Mouse (Mus musculus) spleen, postnatal 10 days (tissue): ENCODE measurements around the gene Gm12184.
"Not testable (repeated sequence)": the region's sequence is repeated elsewhere in the genome, so short reads cannot be mapped to it uniquely, and the experiment has no call there.

Experiments
- DNase-seq, 2 experiments: peaks; one replicate each; pipeline ENCODE4 v3.0.0; 2021 to 2022; ENCODE audit warnings: low spot score in 2 of 2

The Gm12184 gene

DNA sequence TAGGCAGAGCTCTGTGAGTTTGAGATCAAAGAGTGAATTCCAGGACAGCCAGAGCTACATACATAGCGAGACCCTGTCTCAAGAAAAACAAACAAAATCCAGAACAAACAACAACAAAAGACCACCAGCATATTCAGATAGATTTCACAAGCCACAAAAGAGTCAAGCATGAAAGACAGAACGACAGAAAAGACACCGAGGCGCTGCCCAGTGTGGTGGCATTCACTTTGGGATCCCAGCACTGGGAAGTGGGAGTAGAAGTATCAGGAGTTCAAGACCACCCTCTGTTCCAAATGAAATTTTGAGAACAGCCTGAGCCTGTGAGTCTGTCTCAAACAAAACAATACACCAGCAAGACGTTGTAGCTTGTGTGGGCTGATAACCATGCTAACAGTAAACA lies 20.4 kb upstream of the Gm12184 start:
- no peak for DNase-seq

DNA sequence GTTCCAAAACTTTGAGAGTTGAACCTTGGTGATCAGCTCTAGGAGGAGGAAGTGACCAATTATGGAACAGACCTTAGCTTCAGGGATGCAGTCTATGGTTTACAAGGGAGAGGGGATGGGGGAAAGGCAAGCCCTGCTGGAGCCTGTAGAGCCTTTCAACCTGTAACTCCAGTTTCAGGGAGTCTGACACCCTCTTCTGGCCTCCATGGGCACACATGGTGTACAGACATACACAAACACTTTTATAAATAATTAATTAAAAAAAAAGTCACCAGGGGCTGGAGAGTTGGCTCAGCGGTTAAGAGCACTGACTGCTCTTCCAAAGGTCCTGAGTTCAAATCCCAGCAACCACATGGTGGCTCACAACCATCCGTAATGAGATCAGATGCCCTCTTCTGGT lies 19.9 kb upstream of the Gm12184 start:
- DNase-seq: not testable (repeated sequence)

DNA sequence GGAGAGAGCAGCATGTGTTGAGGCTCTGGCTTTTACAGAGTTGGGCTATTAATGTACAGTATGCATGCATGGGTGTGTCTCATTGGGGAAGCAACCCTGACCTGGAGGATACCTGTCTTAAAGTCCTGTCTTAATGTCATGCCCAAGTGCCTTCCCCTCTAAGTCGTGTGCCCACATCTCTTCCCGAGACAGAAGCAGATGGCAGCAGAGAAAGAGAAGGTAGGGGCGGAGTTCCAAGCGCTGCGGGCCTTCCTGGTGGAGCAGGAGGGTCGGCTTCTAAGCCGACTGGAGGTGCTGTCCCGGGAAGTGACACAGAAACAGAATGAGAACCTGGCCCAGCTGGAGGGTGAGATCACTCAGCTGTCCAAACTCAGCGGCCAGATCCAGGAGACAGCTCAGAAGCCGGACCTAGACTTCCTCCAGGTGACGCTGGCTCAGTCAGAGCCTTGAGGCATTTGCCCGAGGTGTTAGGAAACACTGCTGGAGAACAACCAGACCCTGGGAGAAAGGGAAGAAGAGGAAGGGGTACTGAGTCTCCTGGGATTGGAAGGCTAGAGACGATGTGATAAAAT lies 18.9 kb upstream of the Gm12184 start:
- DNase-seq: no peak

DNA sequence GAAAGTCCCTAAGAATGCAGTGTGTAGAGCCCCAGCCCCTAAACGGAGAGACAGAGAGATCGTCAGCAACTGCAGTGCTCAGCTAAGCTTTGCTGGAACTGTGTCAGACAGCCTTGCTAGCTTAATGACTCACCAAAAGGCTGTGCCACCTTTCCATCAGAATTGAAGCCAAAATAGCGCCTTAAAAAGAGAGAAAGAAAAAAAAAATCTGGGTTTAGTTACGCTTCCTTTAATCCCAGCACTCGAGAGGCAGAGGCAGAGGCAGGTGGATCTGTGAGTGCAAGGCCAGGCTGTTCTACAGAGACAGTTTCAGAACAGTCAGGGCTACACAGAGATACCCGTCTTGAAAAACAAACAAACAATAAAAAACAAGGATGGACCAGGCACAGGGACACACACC lies 17.9 kb upstream of the Gm12184 start:
- DNase-seq: no peak

DNA sequence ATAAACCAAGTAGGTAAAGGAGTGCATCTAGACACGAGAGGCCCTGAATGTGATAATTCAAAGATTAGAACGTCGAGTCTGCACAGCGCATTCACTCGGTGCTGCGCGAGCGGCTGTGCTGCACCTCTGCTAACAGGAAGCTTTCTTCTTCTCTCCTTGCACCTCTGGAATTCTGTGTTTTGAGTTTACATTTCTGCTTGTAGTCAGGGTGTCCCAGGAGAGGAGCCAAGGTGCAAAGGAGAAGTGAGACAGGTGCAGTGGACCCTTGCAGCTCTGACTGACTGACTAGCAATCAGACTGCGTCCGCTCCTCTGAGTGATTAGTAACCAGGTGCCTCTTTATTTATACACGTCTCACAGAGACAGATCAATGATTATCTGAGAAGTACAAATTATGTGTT lies 16.7 kb upstream of the Gm12184 start:
- DNase-seq: peak in 1 of 2 experiments; percentile 46

DNA sequence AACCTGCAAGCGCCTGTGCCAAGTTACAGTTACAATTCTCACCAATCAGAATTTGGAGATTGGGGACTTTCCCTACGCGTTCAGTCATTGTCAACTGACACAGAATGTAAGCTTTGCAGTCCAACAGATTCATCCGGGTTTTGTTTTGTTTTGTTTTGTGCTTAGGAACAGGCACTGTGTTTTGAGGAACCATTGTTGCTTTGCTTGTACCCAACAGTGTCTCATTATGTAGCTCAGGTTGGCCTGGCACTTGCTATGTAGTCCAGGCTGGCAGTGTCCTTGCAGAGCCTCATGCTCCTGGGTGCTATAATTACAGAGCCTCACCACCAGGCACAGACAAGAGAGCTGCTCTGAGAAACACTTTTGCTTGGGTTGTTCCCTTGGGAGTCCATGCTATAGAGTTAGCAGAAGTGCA lies 15.9 kb upstream of the Gm12184 start:
- no peak for DNase-seq

DNA sequence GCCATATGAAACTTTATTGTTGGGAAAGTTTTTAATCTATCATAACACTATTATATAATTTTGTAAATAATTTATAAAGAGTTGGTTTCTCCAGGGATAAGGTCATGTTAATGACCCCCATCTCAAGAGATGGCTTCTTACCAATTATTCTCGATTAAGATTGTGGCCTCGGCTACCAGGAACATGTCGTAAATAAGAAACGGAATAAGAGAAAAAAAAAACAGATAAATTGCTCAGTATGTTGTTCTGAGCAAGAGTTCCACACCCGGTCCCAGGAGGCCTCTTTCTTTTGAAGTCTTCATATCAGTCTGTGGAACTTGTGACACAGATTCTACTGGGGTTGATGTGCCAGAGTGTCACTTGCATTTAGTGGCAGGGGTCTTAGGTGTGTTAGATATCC lies 14.8 kb upstream of the Gm12184 start:
- DNase-seq: no peak

DNA sequence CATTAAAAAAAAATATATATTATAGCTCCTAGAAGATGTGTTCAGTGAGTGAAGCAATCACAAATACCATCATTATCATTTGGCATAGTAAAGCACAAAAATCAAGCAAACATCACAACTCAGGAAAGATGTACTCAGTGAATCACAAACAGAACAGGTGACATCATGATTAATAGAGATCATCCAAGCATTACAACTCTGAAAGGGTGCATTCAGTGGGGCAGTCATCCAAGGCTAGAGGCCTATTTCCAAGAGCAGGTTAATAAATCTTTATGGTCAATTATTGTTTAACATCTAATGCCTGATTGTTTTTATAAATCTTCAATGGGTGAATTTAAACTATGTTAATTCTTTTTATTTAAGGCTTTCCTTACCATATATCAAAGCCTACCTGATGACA lies 14.3 kb upstream of the Gm12184 start:
- DNase-seq: no peak

DNA sequence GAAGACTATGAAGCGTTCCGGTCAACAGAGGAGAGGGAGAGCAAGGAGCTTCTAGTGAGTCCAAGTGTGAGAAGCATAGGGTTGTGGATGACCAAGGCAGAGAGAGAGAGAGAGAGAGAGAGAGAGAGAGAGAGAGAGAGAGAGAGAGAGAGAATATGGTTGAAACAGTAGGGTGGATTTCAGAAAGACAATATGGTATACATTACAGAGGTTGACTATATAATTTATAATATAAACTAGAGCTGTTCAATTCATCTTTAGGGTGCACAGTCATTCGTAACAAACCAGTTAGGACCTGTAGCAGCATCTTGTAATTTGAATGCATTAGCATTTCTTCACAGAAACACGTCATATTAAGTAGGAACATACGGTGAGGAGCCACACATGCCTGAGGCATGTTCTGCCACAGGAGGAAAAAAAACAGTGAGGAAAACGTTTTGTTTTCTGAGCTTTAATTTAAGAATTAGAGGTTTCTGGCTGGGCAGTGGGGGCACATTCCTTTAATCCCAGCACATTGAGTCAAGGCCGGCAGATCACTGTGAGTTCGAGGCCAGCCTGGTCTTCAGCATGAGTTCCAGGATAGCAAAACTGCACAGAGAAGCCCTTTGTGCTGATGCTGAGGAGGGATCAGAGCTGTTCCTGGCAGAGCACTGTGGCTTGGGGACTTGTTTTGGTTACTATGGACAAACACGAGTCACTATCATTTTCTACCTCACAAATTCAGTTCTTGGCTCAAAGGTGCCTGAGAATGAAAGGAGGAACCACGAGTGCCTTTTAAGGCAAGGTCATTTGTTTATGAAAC lies 12.6 kb upstream of the Gm12184 start:
- DNase-seq: no peak

DNA sequence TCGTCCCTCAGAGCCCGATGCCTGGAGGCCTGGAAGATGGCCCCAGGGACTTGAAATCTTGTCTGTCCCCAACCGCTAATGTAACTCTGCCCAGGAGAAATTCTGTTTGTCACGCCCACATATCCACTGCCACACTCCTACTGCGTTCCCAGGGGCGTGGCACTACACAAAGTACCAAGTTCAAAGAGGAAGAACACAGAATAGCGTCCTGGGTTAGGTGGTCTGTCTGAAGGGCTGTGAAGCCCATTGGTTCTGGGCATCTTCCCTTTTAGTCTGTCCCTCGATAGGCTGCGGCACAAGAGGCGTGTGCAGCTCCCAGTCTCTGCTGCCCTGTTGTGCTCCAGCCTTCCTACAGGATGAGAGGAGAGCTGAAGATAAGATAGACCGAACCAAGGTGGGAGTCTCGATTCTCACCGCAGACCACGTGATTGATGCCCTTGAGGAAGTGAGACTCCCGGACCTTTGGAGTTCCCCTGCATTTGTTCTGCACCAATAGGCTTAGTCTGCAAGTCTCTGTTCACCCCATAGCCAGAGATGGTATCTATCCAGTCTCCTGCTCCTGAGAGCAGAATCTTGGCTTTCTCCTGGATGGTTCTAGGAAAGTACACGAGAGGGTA lies 11.8 kb upstream of the Gm12184 start:
- DNase-seq: peak; percentile 38 to 67

DNA sequence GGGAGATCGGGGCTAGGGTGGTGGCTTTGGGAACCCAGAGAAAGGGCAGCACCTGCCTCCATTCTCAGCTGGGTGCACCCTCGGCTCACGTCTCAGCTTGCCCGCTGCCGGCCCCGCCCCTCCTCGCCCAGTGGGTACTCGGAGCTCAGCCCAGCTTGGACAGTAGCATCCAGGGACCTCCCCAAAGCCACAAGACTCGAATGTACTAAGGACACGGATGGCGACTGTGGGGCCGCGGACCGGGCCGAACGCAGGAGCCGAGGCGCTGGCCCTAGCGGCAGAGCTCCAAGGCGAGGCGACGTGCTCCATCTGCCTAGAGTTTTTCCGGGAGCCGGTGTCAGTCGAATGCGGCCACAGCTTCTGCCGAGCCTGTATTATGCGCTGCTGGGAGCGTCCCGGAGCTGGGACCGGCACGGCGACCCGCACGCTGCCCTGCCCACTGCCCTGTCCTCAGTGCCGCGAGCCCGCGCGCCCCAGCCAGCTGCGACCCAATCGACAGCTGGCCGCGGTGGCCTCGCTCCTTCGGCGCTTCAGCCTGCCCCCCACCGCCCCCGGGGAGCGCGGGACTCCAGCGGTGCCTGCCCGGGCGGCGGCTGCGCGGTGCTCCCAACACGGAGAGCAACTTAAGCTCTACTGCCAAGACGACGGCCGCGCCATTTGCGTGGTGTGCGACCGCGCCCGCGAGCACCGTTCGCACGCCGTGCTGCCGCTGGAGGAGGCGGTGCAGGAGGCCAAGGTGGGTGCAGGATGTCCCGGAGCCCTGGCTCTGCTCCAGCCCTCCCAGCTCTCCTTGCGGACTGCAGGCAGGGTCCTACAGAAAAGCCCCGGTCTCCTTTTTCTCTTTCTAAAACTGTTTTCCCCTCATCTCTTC lies 11.1 kb upstream of the Gm12184 start:
- peak; percentile 63 to 75 for DNase-seq

DNA sequence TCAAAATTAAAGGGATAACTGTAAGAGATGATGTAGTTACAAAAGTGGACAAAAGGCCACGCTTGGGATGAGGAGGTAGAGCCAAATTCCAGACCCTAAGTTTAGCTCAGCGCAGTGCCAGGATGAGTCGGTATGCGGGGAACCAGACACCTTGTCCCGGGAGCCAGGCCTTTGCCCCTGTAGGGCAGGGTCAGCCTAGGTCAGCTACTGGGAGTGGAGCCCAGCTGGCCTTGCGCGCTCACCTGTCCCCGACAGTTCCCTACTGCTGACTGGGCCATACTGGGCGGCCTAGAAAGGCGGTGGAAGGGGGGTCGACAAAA lies 10.5 kb upstream of the Gm12184 start:
- DNase-seq: no peak

DNA sequence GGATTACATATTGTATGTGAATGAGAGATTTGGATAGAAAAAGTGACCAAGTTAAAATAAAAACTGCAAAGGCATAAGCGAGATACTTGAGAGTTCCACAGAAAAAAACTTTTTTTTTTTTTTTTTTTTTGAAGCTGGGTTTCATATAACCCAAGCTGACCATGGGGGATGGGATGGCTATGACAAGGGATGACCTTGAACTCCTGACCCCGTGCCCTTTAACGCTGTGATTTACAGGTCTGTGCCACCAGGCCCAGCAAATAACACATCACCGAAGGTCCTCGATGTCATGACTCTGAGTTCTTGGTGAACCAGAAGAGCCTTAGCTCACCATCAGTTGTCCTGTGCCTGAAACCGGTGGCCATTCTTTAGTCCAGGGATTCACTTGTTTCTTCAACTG lies 9.5 kb upstream of the Gm12184 start:
- no peak for DNase-seq

DNA sequence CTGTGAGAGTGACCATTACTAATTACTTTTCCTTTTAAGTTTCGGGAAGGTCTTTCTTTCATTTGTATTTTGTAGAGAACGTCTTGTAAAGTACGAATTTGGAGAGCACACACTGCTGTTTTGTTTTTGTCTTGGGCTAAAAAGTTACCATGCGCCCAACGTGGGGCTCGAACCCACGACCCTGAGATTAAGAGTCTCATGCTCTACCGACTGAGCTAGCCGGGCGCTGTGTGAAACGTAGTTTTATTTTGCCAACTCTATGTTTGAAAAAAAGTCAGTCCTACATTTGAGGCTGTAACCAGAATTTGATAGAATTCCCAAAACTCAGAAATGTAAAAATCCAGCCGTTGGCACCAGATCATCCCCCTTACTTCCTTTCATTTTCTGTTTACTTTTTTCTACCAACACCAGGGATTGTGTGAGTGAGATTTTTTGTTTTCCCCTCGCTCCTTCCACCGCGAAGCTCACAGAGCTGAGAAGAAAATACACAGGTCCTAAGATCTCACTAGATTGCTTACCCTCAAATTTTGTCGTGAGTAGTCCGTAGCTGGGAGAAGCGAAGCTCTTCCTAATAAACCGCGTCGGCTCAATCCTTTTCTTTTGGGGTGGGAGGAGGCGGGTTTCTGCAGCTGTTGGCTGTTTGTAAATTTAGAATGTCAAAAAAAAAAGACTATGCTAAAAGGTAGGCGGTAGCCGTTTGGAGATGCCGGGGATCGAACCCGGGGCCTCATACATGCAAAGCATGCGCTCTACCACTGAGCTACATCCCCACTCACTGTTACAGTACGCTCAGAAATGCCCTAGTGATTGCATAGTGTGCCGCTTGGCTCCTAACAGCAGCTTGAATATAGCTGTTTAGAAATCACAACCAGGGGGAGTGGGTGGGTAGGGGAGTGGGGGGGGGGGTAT lies 7.5 kb upstream of the Gm12184 start:
- DNase-seq: peak; percentile 89 to 92

DNA sequence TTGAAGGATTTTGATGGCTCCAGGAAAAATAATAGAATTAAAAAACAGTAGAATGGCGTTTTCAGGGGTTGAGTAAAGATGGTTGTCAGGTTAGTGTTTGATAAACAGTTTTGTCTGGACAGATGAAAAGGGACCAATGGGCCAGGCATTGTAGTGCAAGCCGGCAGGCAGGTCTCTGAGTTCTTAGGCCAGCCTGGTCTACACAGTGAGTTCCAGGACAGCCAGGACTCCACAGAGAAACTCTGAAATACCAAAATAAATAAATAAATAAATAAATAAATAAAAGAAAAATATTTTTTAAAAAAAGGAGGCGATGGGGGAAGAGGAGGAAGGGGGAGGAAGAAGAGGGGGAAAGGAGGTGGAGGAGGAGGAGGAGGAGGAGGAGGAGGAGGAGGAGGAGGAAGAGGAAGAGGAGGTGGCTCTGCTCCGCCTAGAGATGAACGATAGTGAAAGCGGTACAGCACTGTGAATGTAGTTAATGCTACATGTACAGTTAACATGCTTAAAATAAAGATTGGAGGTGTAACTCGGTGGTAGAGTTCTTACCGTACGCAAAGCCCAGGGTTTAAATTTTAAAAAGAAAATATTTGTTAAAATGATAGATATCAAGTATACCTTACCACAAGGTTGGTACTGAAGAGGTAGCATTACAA lies 6.7 kb upstream of the Gm12184 start:
- DNase-seq: no peak

DNA sequence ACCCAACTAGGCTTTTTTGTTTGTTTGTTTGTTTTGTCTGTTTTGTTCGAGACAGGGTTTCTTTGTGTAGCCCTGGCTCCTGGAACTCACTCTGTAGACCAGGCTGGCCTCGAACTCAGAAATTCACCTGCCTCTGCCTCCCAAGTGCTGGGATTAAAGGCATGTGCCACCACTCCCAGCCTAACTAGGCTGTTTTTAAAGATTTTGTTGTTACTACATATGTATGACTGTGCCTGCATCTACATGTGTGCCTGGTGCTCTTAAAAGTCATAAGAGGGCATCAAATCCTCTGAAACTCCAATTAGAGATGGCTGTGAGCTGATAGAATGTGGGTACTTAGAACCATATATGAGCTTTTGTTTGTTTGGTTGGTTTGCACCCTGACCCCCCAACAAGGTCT lies 4.8 kb upstream of the Gm12184 start:
- no peak for DNase-seq

DNA sequence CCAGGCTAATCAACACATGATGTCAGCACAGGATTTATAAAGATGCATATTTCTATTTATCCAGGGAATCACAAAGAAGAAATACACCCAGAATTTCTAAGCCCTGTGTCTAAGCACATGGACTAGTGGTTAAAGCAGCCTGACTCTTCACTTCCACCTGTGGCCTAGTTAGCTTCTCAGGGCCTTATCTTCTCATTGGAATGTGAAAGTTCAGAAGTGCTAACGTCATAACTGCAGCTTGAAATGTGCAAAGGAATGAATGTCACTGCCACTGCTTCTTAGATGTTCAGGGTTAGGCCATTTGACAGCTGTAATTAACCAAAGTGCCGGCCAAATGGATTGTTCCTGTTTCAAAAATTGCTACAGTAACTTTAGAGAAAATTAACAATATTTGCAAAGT lies 3.8 kb upstream of the Gm12184 start:
- DNase-seq: no peak

DNA sequence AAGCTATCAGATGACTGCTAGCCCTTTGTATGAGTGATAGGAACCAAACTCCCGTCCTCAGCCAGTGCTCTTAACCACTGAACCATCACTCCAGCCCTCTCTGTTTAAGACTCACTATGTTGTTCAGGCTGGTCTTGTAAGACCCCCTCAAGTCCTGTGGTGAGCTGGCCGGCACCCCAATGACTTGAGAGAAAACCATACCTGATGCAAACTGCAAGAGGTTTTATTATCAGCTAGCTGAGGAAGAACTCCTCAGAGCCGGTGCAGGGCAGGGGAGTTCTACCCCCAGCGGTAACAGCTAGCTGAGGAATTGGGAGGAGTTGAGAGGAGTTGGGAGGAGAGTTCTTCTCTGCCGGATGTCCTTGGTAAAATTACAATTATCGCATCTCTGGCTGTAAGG lies 1.5 kb upstream of the Gm12184 start:
- no peak for DNase-seq

DNA sequence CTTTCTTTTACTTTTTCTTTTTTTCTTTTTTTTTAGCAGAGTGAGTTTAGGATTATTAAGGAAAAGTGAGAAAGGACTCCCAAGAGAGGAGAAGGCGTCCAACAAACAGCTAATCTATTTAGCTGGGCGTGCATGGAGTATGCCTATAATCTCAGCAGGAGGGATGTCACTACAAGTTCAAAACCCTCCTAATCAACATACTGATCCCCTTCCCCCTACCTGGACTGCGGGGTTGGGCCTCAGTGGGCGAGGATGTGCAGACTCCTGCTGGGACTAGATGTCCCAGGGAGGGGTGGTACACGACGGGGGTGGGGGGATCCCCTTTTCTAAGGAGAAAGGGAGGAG lies 269 bp upstream of the Gm12184 start:
- DNase-seq: no peak

DNA sequence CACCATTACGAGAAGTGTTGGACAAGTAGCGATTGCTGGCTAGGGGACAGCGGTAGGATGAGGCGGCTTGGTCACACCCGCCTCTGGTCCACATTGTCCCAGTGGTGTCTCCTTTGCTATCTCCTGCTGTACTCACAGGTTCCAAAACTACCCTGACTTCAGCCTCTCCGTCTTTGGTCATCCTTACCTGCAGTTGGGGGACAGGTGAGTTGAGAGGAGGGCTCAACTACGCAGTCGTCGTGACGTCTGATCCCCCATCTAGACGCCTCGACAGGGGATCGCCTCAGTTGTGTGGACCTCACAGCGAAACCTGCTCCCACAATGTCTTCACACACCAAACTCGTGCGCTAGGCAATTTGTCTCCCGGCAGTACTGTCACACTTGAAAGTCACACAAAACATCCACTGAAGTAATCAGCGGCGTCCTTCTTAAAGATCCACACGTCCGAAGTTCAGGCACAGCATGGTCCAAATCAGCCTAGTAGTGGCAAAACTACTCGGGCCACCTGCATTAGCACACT lies 2.1 kb downstream of the Gm12184 start:
- peak in 1 of 2 experiments; percentile 37 for DNase-seq

DNA sequence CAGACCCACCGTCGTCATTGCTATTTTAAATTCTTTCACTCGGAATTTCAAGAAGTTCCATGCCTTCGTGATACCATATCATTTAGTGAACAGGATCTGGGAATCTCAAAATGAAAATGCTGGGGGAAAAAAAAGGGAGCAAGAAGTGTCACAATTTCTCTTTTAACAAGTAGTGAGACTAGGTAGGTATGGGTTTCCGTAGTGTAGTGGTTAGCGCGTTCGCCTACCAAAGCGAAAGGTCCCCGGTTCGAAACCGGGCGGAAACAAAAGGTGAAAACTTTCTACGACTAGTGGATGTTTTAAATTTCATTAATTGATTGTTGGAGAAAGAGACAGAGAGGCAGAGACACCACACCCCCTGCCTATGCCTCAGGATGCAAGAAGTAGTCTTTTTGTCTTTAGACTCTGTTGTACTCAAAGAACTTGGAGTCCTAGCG lies 2.9 kb downstream of the Gm12184 start:
- DNase-seq: peak; percentile 69 to 79
